Mouse (Mus musculus) G1E (cell line): Measurements from ENCODE around the gene Arcn1. TPM values are rescaled to one million over a fixed set of nuclear protein-coding genes. Genes with fewer than 3 reads are reported as not detected.

Experiments used
- ATAC-seq: 2 replicates; pipeline ENCODE4 v1.8.0; 2016; ENCODE audit warnings: mild to moderate bottlenecking; ENCODE audit not compliant: insufficient number of reproducible peaks, poor library complexity, low FRiP score, severe bottlenecking; ENCODE audit errors: extremely low read depth
- DNase-seq: peaks from one replicate; pipeline ENCODE4 v3.0.0; 2012; ENCODE audit warnings: low spot score
- H3K27me3 ChIP-seq: 2 replicates; pipeline ENCODE4 v1.6.1; 2012; ENCODE audit warnings: mild to moderate bottlenecking, low read length, inconsistent platforms; ENCODE audit not compliant: insufficient read depth
- H3K36me3 ChIP-seq: replicated peaks from 2 replicates; pipeline ENCODE3; 2012; ENCODE audit warnings: mild to moderate bottlenecking, inconsistent platforms
- H3K4me1 ChIP-seq: 2 replicates; pipeline ENCODE4 v1.6.1; 2012; ENCODE audit warnings: low read depth, low read length, inconsistent platforms, mixed read lengths; ENCODE audit not compliant: insufficient read depth
- H3K4me3 ChIP-seq: 2 replicates; pipeline ENCODE4 v1.5.1; 2012; ENCODE audit warnings: low read depth, mild to moderate bottlenecking, inconsistent platforms, low read length, moderate library complexity, mixed read lengths
- H3K9me3 ChIP-seq: replicated peaks from 2 replicates; pipeline ENCODE4 v1.6.1; 2012; ENCODE audit warnings: inconsistent platforms
- CTCF ChIP-seq: IDR thresholded peaks from 2 replicates; pipeline ENCODE4 v1.5.1; 2012; ENCODE audit warnings: low read depth, low read length, inconsistent platforms, mixed read lengths
- GATA1 ChIP-seq: IDR thresholded peaks from 2 replicates; pipeline ENCODE4 v1.6.1; 2012; ENCODE audit warnings: borderline replicate concordance, low read length, inconsistent platforms, mixed read lengths
- GATA2 ChIP-seq: IDR thresholded peaks from 2 replicates; pipeline ENCODE4 v1.6.1; 2012; ENCODE audit warnings: low read depth, low read length, inconsistent platforms, borderline replicate concordance
- POLR2AphosphoS5 ChIP-seq: IDR thresholded peaks from 2 replicates; pipeline ENCODE4 v1.6.1; 2012; ENCODE audit warnings: low read depth, low read length, inconsistent platforms; ENCODE audit not compliant: insufficient replicate concordance
- TAL1 ChIP-seq: conservative IDR thresholded peaks from 2 replicates; pipeline ENCODE4 v1.6.1; 2012; ENCODE audit warnings: low read depth, low read length, inconsistent platforms, mixed read lengths
- polyA plus RNA-seq: library from polyadenylated mRNA; stranded (reverse); fragments of >175 nt; gene quantifications from 2 replicates; pipeline ENCODE4 v1.2.3, GENCODE M21; 2012
- total RNA-seq, 2 experiments: library from RNA; stranded (forward) in 1 of 2; stranded (reverse) in 1 of 2; fragments of 200-1000 nt in 1 of 2; fragments of >200 nt in 1 of 2; fragmentation: Nextera tagmentation in 1 of 2; gene quantifications; 2 replicates each; pipeline ENCODE4 v1.2.3; 2014 to 2017

The Arcn1 gene
- total RNA-seq (2014; fragmentation: Nextera tagmentation) (239 and 270 TPM in 2 replicates), total RNA-seq (2017) (124 and 134 TPM in 2 replicates), polyA plus RNA-seq (14.5 and 16.7 TPM in 2 replicates)

DNA sequence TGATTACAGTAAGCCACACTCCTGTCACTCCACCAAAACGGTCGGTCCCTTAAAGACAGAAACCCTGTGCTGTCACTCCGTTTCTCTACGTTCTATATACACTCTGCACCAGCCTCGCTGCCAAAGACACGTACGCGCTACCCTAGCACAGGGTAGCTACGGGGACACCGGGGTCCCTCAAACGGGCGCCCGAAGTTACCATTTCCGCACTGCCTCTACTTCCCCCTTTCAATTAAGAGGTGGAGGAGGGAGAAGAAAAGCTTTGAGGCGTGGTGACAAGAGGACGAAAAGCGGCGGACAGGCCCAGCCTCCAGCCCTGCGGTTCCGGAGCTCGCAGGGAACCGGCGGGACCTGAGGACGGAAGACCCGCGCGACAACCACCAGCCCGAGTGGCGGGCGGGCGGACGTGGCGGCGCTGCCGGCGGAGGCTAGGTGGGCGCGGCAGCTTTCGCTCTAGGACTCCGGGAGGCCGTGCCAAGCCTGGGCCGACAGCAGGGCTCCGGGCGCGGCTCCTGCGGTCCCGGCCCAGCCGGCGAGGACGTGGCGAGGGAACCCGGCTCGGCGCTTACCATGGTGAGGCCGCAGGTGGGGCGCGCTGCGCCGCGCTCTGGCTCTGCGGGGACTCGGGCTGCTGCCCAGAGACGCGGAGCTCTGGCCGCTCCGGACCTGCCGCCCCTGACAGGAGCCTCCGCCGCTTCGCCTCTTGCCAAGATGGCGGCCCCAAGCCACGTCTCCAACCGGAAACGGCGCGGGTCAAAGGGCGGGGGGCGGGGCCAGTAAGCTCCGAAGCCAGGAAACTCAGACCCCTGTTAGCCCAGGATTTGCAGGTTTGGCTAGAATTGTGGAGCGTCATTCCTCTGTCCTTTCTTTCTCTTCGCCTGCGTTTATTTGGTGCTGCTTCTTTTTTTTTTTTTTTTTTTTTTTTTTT lies at the start of gene Arcn1, which contains the start of gene Ift46:
Gene Arcn1 (minus strand): TSS at position 745 of the 928 bp plus-strand sequence.
Gene Ift46 (plus strand): TSS at position 808 of the 928 bp plus-strand sequence.
- no peaks in the 10 kb centered on the region for H3K27me3 ChIP-seq
- DNase-seq = peak; percentile 75
- peaks cover 22% of the 10 kb centered on the region for H3K4me1 ChIP-seq
- TF ChIP-seq GATA2 = no peak
- TF ChIP-seq GATA1 = no peak
- TF ChIP-seq CTCF = no peak
- TF ChIP-seq TAL1 = no peak
- no peak for TF ChIP-seq POLR2AphosphoS5
- H3K9me3 ChIP-seq = no peaks in the 10 kb centered on the region
- H3K4me3 ChIP-seq = peak within 1 kb of the TSS; percentile 93
- ATAC-seq = peak; percentile 81
- H3K36me3 ChIP-seq = peaks cover 13% of the 10 kb centered on the region

DNA sequence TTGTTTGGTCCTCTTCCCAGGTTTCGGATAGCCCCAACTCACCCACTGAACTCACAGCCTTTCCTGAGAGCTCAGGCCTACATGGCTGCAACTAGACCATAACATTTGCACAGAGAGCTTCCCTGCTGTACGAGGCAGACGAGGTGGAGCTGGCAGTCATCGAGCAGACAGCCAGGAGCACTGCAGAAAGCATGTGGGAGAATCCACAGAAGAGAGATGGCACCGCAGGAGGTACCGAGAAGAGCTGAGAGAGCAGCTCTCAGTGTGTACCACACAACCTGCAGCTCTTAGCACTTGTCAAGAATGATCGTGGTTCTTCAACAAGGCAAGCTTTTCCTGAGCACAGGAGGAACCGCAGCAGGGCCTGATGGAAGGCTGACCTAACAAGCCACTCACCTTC lies 46.5 kb upstream of the Arcn1 start:
- no peak overlapping the region for H3K4me3 ChIP-seq
- H3K4me1 ChIP-seq = no peaks in the 10 kb centered on the region
- no peaks in the 10 kb centered on the region for H3K27me3 ChIP-seq
- no peaks in the 10 kb centered on the region for H3K9me3 ChIP-seq
- peaks cover 98% of the 10 kb centered on the region for H3K36me3 ChIP-seq
- TF ChIP-seq GATA2 (no peak), TAL1 (no peak), POLR2AphosphoS5 (no peak), CTCF (no peak), GATA1 (no peak)
- no peak for ATAC-seq
- no peak for DNase-seq

DNA sequence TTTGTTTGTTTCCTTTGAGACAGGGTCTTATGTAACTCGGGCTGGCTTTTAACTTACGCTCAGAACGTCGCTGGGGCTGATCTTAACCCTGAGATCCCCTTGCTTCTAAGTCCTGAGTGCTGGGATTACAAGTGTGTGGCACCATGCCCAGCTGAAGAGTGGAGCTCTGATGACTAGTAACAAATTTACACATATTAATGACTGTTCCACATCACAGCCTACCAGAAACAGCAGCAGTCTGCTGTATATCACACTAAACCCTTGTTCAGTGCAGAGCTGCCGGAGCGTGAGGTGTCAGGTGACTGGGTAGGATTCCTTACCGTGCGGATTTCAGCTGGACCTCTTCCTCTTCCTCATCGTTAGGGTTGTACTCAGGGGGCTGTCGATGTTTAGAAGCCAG lies 42.7 kb upstream of the Arcn1 start:
- H3K4me3 ChIP-seq = no peak overlapping the region
- H3K27me3 ChIP-seq = no peaks in the 10 kb centered on the region
- no peaks in the 10 kb centered on the region for H3K9me3 ChIP-seq
- ATAC-seq = no peak
- DNase-seq = no peak
- H3K36me3 ChIP-seq = peaks cover 96% of the 10 kb centered on the region
- TF ChIP-seq TAL1 (no peak), GATA2 (no peak), POLR2AphosphoS5 (no peak), CTCF (no peak), GATA1 (no peak)
- no peaks in the 10 kb centered on the region for H3K4me1 ChIP-seq

DNA sequence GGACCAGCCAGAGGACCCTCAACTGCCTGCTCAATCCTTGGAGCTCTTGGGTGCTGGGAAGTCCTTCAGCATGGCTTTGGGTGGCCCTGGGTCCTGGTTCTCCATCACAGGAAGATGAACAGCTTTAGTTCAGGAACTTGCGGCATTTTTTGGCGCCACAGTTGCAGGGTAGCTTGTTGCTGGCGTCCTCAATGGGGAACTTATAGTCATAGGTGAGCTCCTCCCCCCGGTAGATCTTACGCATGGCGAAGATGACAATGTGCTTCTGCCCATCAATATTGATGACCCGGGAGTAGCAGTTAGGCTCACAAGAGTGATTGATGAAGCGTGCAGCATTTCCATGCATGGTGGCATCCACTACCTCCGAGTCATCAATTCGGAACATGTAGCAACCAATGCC lies 40.1 kb upstream of the Arcn1 start:
- H3K4me3 ChIP-seq = no peak overlapping the region
- no peaks in the 10 kb centered on the region for H3K4me1 ChIP-seq
- peaks cover 82% of the 10 kb centered on the region for H3K36me3 ChIP-seq
- no peaks in the 10 kb centered on the region for H3K9me3 ChIP-seq
- TF ChIP-seq POLR2AphosphoS5 (no peak), CTCF (no peak), GATA1 (no peak), TAL1 (no peak), GATA2 (no peak)
- DNase-seq = no peak
- no peak for ATAC-seq
- no peaks in the 10 kb centered on the region for H3K27me3 ChIP-seq

DNA sequence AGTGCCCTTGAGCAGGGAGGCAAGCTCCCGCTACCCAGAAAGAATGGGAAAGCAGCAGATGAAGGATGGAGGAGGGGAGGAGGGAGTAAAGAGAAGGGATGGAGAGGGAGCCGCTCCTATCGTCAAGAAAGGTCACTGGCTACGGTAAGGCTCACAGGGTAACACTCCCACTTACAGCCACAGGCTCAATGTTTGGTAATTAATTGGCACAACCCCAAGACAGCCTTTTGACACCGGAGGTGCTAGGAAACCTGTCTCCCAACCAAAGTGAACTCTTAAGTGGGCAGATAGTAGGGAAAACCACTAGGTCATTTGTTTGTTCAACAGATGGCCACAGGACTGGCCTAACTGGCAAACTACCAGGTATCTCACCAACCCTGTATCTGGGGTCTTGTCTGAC lies 39.5 kb upstream of the Arcn1 start:
- H3K27me3 ChIP-seq = no peaks in the 10 kb centered on the region
- no peak overlapping the region for H3K4me3 ChIP-seq
- no peaks in the 10 kb centered on the region for H3K9me3 ChIP-seq
- no peaks in the 10 kb centered on the region for H3K4me1 ChIP-seq
- no peak for DNase-seq
- peaks cover 79% of the 10 kb centered on the region for H3K36me3 ChIP-seq
- TF ChIP-seq GATA2 (no peak), GATA1 (no peak), TAL1 (no peak), CTCF (no peak), POLR2AphosphoS5 (no peak)
- ATAC-seq = no peak

DNA sequence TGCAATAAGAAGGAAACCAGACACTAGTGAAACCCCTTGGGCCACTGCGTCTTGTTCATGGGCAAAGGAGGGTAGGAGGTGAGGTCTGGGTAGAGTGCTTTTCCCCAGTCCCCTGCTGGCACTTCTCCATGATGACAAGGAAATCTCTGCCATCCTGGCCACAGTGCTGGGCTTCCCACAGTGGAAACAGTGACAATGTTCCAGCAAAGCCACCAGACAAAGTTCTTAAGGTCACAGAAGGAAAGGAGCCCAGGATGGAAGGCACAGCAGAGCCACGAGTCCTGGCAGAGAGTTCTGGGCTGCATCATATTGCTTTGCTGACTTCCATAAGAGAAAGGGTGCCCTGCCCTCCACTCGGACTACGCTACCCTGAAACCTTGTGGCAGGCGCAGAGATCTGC lies 37.9 kb upstream of the Arcn1 start:
- TF ChIP-seq POLR2AphosphoS5 (no peak), GATA2 (no peak), CTCF (no peak), TAL1 (no peak)
- H3K4me1 ChIP-seq = peaks cover 5% of the 10 kb centered on the region
- H3K36me3 ChIP-seq = peaks cover 65% of the 10 kb centered on the region
- ATAC-seq (no peak), DNase-seq (no peak)
- H3K9me3 ChIP-seq = no peaks in the 10 kb centered on the region
- H3K27me3 ChIP-seq = peaks cover 6% of the 10 kb centered on the region
- H3K4me3 ChIP-seq = no peak overlapping the region
